Mouse (Mus musculus) urinary bladder, postnatal 25 days (tissue): ENCODE results near the gene Tmem120b.

Experiments
- DNase-seq: peaks from one replicate; pipeline ENCODE4 v3.0.0; 2022; ENCODE audit warnings: low spot score

The Tmem120b gene

GRCm38 (mm10) chr5:123090560-123091306, 22.5 kb downstream of the Tmem120b start:
- no peak for DNase-seq

- DNase-seq: no peak
Measured at GRCm38 (mm10) chr5:123093077-123093633, 24.9 kb downstream of the Tmem120b start.

- no peak for DNase-seq
Measured at GRCm38 (mm10) chr5:123094238-123094991, 26.2 kb downstream of the Tmem120b start.

GRCm38 (mm10) chr5:123096299-123096698, 28.1 kb downstream of the Tmem120b start:
- no peak for DNase-seq

GRCm38 (mm10) chr5:123098487-123098886, 30.3 kb downstream of the Tmem120b start:
- DNase-seq: no peak

GRCm38 (mm10) chr5:123102376-123102775, 34.2 kb downstream of the Tmem120b start:
- no peak for DNase-seq

- no peak for DNase-seq
Measured at GRCm38 (mm10) chr5:123103556-123103955, 35.3 kb downstream of the Tmem120b start.

GRCm38 (mm10) chr5:123104769-123105168, 36.6 kb downstream of the Tmem120b start:
- DNase-seq: no peak

GRCm38 (mm10) chr5:123109452-123110203, 41.4 kb downstream of the Tmem120b start:
- DNase-seq: no peak

- no peak for DNase-seq
Measured at GRCm38 (mm10) chr5:123110296-123110721, 42.1 kb downstream of the Tmem120b start.

- DNase-seq: no peak
Measured at GRCm38 (mm10) chr5:123114109-123114508, 45.9 kb downstream of the Tmem120b start.

- peak; percentile 30 for DNase-seq
Measured at GRCm38 (mm10) chr5:123114924-123115323, 46.7 kb downstream of the Tmem120b start.

- no peak for DNase-seq
Measured at GRCm38 (mm10) chr5:123116080-123116479, 47.9 kb downstream of the Tmem120b start.

GRCm38 (mm10) chr5:123117257-123117656, 49.0 kb downstream of the Tmem120b start:
- peak; percentile 79 for DNase-seq

- no peak for DNase-seq
Measured at GRCm38 (mm10) chr5:123117773-123118172, 49.6 kb downstream of the Tmem120b start.

GRCm38 (mm10) chr5:123118826-123119225, 50.6 kb downstream of the Tmem120b start:
- DNase-seq: no peak

GRCm38 (mm10) chr5:123120624-123121215, 52.5 kb downstream of the Tmem120b start:
- no peak for DNase-seq

GRCm38 (mm10) chr5:123122181-123122580, 54.0 kb downstream of the Tmem120b start:
- no peak for DNase-seq

GRCm38 (mm10) chr5:123125105-123125504, 56.9 kb downstream of the Tmem120b start:
- DNase-seq: no peak

GRCm38 (mm10) chr5:123125638-123126406, 57.6 kb downstream of the Tmem120b start:
- DNase-seq: no peak

- no peak for DNase-seq
Measured at GRCm38 (mm10) chr5:123127031-123127430, 58.8 kb downstream of the Tmem120b start.
